Mouse (Mus musculus) bone marrow macrophage, adult 2 months (primary cell): Measurements from ENCODE around the gene Epha4. TPM values are rescaled to one million over a fixed set of nuclear protein-coding genes. Genes with fewer than 3 reads are reported as not detected.
A peak's percentile ranks its signal among the peaks of the same experiment; 100 is the strongest.

Experiments
- H3K27ac ChIP-seq: 2 replicates; pipeline ENCODE4 v1.5.1; 2012; ENCODE audit warnings: low read depth, low read length; ENCODE audit not compliant: insufficient read depth
- H3K4me1 ChIP-seq: 2 replicates; pipeline ENCODE4 v1.6.1; 2012; ENCODE audit warnings: low read length; ENCODE audit not compliant: control insufficient read depth, insufficient read depth
- H3K4me3 ChIP-seq: 2 replicates; pipeline ENCODE4 v1.5.1; 2012; ENCODE audit warnings: mild to moderate bottlenecking, low read length, moderate library complexity; ENCODE audit not compliant: insufficient read depth
- CTCF ChIP-seq: IDR thresholded peaks from 2 replicates; pipeline ENCODE4 v1.5.1; 2012; ENCODE audit warnings: low read depth, mild to moderate bottlenecking, low read length, moderate library complexity
- POLR2A ChIP-seq: IDR thresholded peaks from 2 replicates; pipeline ENCODE4 v1.6.1; 2012; ENCODE audit warnings: mild to moderate bottlenecking, low read depth, low read length, borderline replicate concordance
- polyA plus RNA-seq: library from polyadenylated mRNA; stranded (reverse); fragments of >200 nt; gene quantifications from 2 replicates; pipeline ENCODE4 v1.2.4, GENCODE M21; 2012; ENCODE audit not compliant: missing spikeins, insufficient read depth, insufficient read length

The Epha4 gene
- polyA plus RNA-seq, 1 experiment: 0.17 TPM

- TF ChIP-seq POLR2A: no peak
- TF ChIP-seq CTCF: no peak
- no peak overlapping the region for H3K27ac ChIP-seq
- H3K4me1 ChIP-seq: no peaks in the 10 kb centered on the region
- no peak overlapping the region for H3K4me3 ChIP-seq
These were observed 10.2 kb upstream of the Epha4 start for GRCm38 (mm10) chr1:77525082-77525481.

GRCm38 (mm10) chr1:77523354-77523753, 8.5 kb upstream of the Epha4 start:
- H3K4me1 ChIP-seq: no peaks in the 10 kb centered on the region
- no peak for TF ChIP-seq POLR2A
- TF ChIP-seq CTCF: no peak

GRCm38 (mm10) chr1:77521640-77522539, 7.0 kb upstream of the Epha4 start:
- no peak for TF ChIP-seq POLR2A
- no peak for TF ChIP-seq CTCF
- H3K4me1 ChIP-seq: no peaks in the 10 kb centered on the region
- no peak overlapping the region for H3K27ac ChIP-seq
- H3K4me3 ChIP-seq: no peak overlapping the region

More at GRCm38 (mm10) chr1:77523354-77523753, 8.5 kb upstream of the Epha4 start:
- Histone ChIP-seq H3K27ac (no peak overlapping the region), H3K4me3 (no peak overlapping the region)

GRCm38 (mm10) chr1:77518715-77519114, 3.8 kb upstream of the Epha4 start:
- Histone ChIP-seq H3K4me1 (no peaks in the 10 kb centered on the region), H3K27ac (no peak overlapping the region), H3K4me3 (no peak overlapping the region)
- TF ChIP-seq POLR2A (no peak), CTCF (no peak)

- TF ChIP-seq CTCF (peak; percentile 91), POLR2A (no peak)
- Histone ChIP-seq H3K4me3 (no peak overlapping the region), H3K4me1 (no peaks in the 10 kb centered on the region), H3K27ac (no peak overlapping the region)
These were observed 1.5 kb upstream of the Epha4 start for GRCm38 (mm10) chr1:77516203-77516991.

- no peak overlapping the region for H3K4me3 ChIP-seq
- no peaks in the 10 kb centered on the region for H3K4me1 ChIP-seq
These were observed 728 bp upstream of the Epha4 start for GRCm38 (mm10) chr1:77515651-77515981.

GRCm38 (mm10) chr1:77514325-77514962, 444 bp downstream of the Epha4 start:
- TF ChIP-seq CTCF (no peak), POLR2A (no peak)
- Histone ChIP-seq H3K27ac (no peak overlapping the region), H3K4me3 (peak overlapping the region; percentile 33), H3K4me1 (no peaks in the 10 kb centered on the region)

More at GRCm38 (mm10) chr1:77515651-77515981, 728 bp upstream of the Epha4 start:
- H3K27ac ChIP-seq: no peak overlapping the region
- no peak for TF ChIP-seq CTCF
- no peak for TF ChIP-seq POLR2A

GRCm38 (mm10) chr1:77513959-77514324, 946 bp downstream of the Epha4 start:
- Histone ChIP-seq H3K4me3 (no peak overlapping the region), H3K27ac (no peak overlapping the region), H3K4me1 (no peaks in the 10 kb centered on the region)
- TF ChIP-seq CTCF: no peak
- TF ChIP-seq POLR2A: no peak

GRCm38 (mm10) chr1:77513411-77513941, 1.4 kb downstream of the Epha4 start:
- no peak overlapping the region for H3K4me3 ChIP-seq
- no peaks in the 10 kb centered on the region for H3K4me1 ChIP-seq
- H3K27ac ChIP-seq: no peak overlapping the region
- TF ChIP-seq POLR2A: no peak
- TF ChIP-seq CTCF: no peak
